In the genomic region with DNA sequence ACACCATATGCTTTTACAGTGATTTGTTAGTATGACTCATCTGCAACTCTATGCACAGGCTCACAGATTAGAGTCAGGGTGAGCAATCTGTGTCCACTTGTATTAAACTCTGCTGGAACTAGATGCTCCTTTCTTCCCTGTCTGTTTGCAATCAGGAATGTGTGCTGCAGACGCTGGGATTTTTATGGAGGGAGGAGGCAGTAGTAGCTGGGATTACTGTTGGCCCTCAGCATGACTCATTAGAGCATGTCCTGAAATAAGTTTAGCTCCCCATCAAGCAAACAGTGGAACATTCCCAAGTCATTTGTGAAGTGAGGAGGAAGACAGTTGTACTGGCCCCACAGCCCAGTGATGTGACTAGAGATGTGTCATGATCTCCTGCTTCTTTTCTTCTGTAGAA, we compare ENCODE assay signal across 13 mouse cellular contexts. TPM values are rescaled to one million over a fixed set of nuclear protein-coding genes. Genes with fewer than 3 reads are reported as not detected.
A peak's percentile ranks its signal among the peaks of the same experiment; 100 is the strongest.
DNase-seq lines count a peak whose midpoint lies in the region; TF ChIP-seq lines count a peak whose summit lies in the region.
"Had no signal": no experiment of that assay in that cellular context is flagged by ENCODE, and none has a peak within 500 bp of the region (broad histone marks: within the 10 kb centered on the region; RNA-seq: fewer than 3 reads in every experiment).

No protein-coding gene starts in this region.

- H3K27me3 ChIP-seq in myocyte (ENCODE audit: control insufficient read depth, insufficient read depth, insufficient read length) = no peaks in the 10 kb centered on the region
- H3K27me3 ChIP-seq: limb, embryonic 12.5 days had no signal

- intact Hi-C loops in gastrocnemius, adult 2 months (cut with DNase I) = no loop called here
- intact Hi-C loops in gastrocnemius, postnatal 36 days (cut with DNase I) = no loop called here

- TF ChIP-seq POLR2A in lung, adult 2 months (IDR thresholded peaks at IDR 0.05; ENCODE audit: borderline replicate concordance, extremely low read depth, low read depth, low read length) = no peak
- no peak for TF ChIP-seq POLR2A in myocyte (IDR thresholded peaks at IDR 0.05; ENCODE audit: insufficient read length, low read depth)

- 29% methylated on average over 1 of the region's 1 CpGs for WGBS in lung, adult 2 months

- H3K4me1 ChIP-seq in lung, adult 2 months (ENCODE audit: control insufficient read depth, insufficient read depth, low read length) = peaks cover 5% of the 10 kb centered on the region

- H3K79me2 ChIP-seq in myocyte (ENCODE audit: control insufficient read depth, insufficient read depth) = no peaks in the 10 kb centered on the region

- no peaks in the 10 kb centered on the region for H3K36me3 ChIP-seq in myocyte (ENCODE audit: control insufficient read depth, insufficient read depth)
- H3K36me3 ChIP-seq: limb, embryonic 12.5 days had no signal

- peak overlapping the region; percentile 31; the same call in 1 of the 2 replicates for H3K27ac ChIP-seq in gastrocnemius, adult 2 months
- H3K27ac ChIP-seq: limb, embryonic 12.5 days had no signal

- DNase-seq in gastrocnemius, adult 2 months = peak; percentile 20
- no peak for DNase-seq in gastrocnemius, postnatal 36 days
- peak; percentile 4 for DNase-seq in lung, postnatal 36 days
- no peak for DNase-seq in lung, adult 2 months
- DNase-seq in heart, adult 8-10 months (ENCODE audit: low spot score) = peak; percentile 55
- DNase-seq in B cell, adult 2 months = no peak
- DNase-seq in thymus, postnatal 0 days (ENCODE audit: low spot score) = no peak
- DNase-seq: adrenal gland, postnatal 25 days; cerebellum, adult 11-12 months; forebrain, postnatal 0 days; spleen, adult 18-20 months had no signal

- no peak overlapping the region for H3K4me3 ChIP-seq in gastrocnemius, adult 2 months
- no peak overlapping the region for H3K4me3 ChIP-seq in lung, adult 2 months (replicated peaks; ENCODE audit: extremely low read depth, low read depth, low read length)
- no peak overlapping the region for H3K4me3 ChIP-seq in myocyte
- H3K4me3 ChIP-seq: limb, embryonic 12.5 days had no signal

- no peak for TF ChIP-seq CTCF in gastrocnemius, adult 2 months (IDR thresholded peaks at IDR 0.05)
- no peak for TF ChIP-seq CTCF in lung, adult 2 months (IDR thresholded peaks at IDR 0.05; ENCODE audit: insufficient read depth, low read length)

- no peak overlapping the region for H3ac ChIP-seq in myocyte (ENCODE audit: control insufficient read depth, insufficient read length)

- peak overlapping the region; percentile 86 for H3K4me2 ChIP-seq in myocyte (ENCODE audit: low read depth)
- H3K4me2 ChIP-seq: limb, embryonic 12.5 days had no signal

TF ChIP-seq in myocyte, 11 proteins besides CTCF, POLR2A, EP300 and RAD21:
- peak in 1 of 3 experiments; percentile 2 for TF ChIP-seq MYOG (IDR thresholded peaks at IDR 0.05; ENCODE audit: control insufficient read depth in 1 of 3, insufficient read depth in 1 of 3, insufficient read length in 2 of 3, low read depth in 2 of 3)
- TF ChIP-seq CEBPB (IDR thresholded peaks at IDR 0.05; ENCODE audit: insufficient read depth, poor library complexity, severe bottlenecking) = 0 out of 2 replicates have a peak, but pooled peaks have one; percentile 16
- no peak for TF ChIP-seq MAX (IDR thresholded peaks at IDR 0.05; ENCODE audit: low read depth)

RNA-seq across cellular contexts. Expression of a gene that starts 38.0 kb away (rescaled TPM):
- 1 to 10 TPM; 2.3 to 2.9 TPM for total RNA-seq in gastrocnemius, adult 2 months (2021)
- 1 to 10 TPM; 2.2 to 4.7 TPM for total RNA-seq in gastrocnemius, postnatal 36 days (2021)
- 5.7 and 8.0 TPM in 2 replicates for polyA plus RNA-seq in lung, adult 2 months (2012; rRNA removed)
- total RNA-seq in heart, adult 8-10 months (2022) = 100 to 1,000 TPM in 1 of 4 experiments, 10 to 100 TPM in 3; 92.5 to 103 (median 96.8) TPM
- polyA plus RNA-seq in myocyte (2012; fragmentation: generic; extraction: Trizol) = 16.0 TPM
- polyA plus RNA-seq in thymus, postnatal 0 days (2015; fragmentation: Nextera tagmentation; extraction: Ambion mirVana) = 0.89 and 1.0 TPM in 2 replicates

Comparison
In these comparisons a context has a peak if more than half of its experiments do, and no peak if none do; other contexts are left out.
1. DNase-seq: peak in gastrocnemius, adult 2 months (single experiment), lung, postnatal 36 days (single experiment) and heart, adult 8-10 months (single experiment); none in gastrocnemius, postnatal 36 days (0 of 2), lung, adult 2 months (single experiment), B cell, adult 2 months (0 of 2) and thymus, postnatal 0 days (single experiment).
2. RNA of a gene that starts 38.0 kb away (total RNA-seq): 92.5 to 103 TPM in heart, adult 8-10 months; 2.2 to 4.7 TPM in gastrocnemius, postnatal 36 days and 2.3 to 2.9 TPM in gastrocnemius, adult 2 months; every median in the first group is over 10 times any median in the second.